Mouse (Mus musculus) bone marrow macrophage, adult 2 months (primary cell): ENCODE data around the gene Caln1.

Experiments
- CTCF ChIP-seq: IDR thresholded peaks from 2 replicates; pipeline ENCODE4 v1.5.1; 2012; ENCODE audit warnings: low read depth, mild to moderate bottlenecking, low read length, moderate library complexity
- POLR2A ChIP-seq: IDR thresholded peaks from 2 replicates; pipeline ENCODE4 v1.6.1; 2012; ENCODE audit warnings: mild to moderate bottlenecking, low read depth, low read length, borderline replicate concordance

GRCm38 (mm10) chr5:130811966-130812365 lies 442.7 kb downstream of the Caln1 start:
- no peak for TF ChIP-seq POLR2A
- TF ChIP-seq CTCF = no peak
